ENCODE assay signal across 9 mouse cellular contexts in the genomic region with DNA sequence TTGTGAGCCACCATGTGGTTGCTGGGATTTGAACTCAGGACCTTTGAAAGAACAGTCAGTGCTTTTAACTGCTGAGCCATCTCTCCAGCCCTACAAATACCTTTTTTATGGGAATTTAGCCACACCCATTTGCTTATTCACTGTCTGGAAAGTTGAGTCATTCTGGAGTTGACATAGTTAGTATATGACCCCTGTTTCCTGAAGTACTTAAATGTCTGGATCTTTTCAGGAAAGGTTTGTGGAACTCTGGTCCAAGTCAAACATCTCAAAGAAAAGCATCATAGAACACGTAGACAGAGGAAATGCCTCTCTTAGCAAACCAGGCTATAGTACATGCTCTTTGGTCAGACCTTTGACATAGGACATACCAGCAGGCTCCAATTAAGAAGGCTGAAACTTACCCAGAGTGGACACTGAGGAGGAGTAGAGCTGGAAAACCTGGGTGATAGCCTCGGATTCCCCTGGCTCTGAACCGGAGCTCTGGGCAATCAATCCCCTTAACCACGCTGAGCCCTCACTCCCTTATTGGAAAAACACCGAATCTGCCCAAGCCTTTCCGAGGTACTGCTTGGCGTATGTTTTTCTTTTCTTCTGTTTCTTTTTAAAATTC. TPM values are rescaled to one million over a fixed set of nuclear protein-coding genes. Genes with fewer than 3 reads are reported as not detected.
DNase-seq lines count a peak whose midpoint lies in the region; ATAC-seq and TF ChIP-seq lines count a peak whose summit lies in the region.
"Had no signal": no experiment of that assay in that cellular context is flagged by ENCODE, and none has a peak within 500 bp of the region (broad histone marks: within the 10 kb centered on the region; RNA-seq: fewer than 3 reads in every experiment).

No protein-coding gene starts in this region.

- CTCF ChIA-PET in Patski (lab: Charles Lee): interaction anchor here (1.8 kb wide), 1 partner anchor 10 kb away, joined by 3 read pairs; no protein-coding TSS in a partner anchor

- in situ Hi-C loops in Patski (cut with MboI; ENCODE audit: low pct_unique_long_range_greater_than_20kb): no loop called here

- H3K4me2 ChIP-seq in heart, embryonic 11.5 days: peak overlapping the region; percentile 58
- peak overlapping the region; percentile 45 for H3K4me2 ChIP-seq in hindbrain, embryonic 13.5 days
- peak overlapping the region; percentile 32 for H3K4me2 ChIP-seq in midbrain, postnatal 0 days (ENCODE audit: low read depth, low read length, poor library complexity, severe bottlenecking)

- POLR2A ChIA-PET in Patski (lab: Charles Lee): interaction anchor here (0.6 kb wide), 1 partner anchor 119 kb away, joined by 3 read pairs; no protein-coding TSS in a partner anchor

- TF ChIP-seq CTCF in Patski (IDR thresholded peaks at IDR 0.05): no peak
- TF ChIP-seq CTCF in midbrain, postnatal 0 days (IDR thresholded peaks at IDR 0.05): no peak

- no peaks in the 10 kb centered on the region for H3K9me3 ChIP-seq in heart, embryonic 11.5 days (replicated peaks; ENCODE audit: control insufficient read depth, low read length)
- no peaks in the 10 kb centered on the region for H3K9me3 ChIP-seq in hindbrain, embryonic 13.5 days
- no peaks in the 10 kb centered on the region for H3K9me3 ChIP-seq in midbrain, postnatal 0 days (ENCODE audit: low read length)

- H3K4me1 ChIP-seq in heart, embryonic 11.5 days (ENCODE audit: control insufficient read depth, insufficient read depth, low read length): peaks cover 4% of the 10 kb centered on the region; the same call in 1 of the 2 replicates
- H3K4me1 ChIP-seq in hindbrain, embryonic 13.5 days (replicated peaks): peaks cover 15% of the 10 kb centered on the region
- H3K4me1 ChIP-seq in midbrain, postnatal 0 days (ENCODE audit: insufficient read depth, low read length): no peaks in the 10 kb centered on the region

- peaks cover 11% of the 10 kb centered on the region for H3K27me3 ChIP-seq in heart, embryonic 11.5 days (ENCODE audit: control insufficient read depth, insufficient read depth, low read length)
- no peaks in the 10 kb centered on the region for H3K27me3 ChIP-seq in Patski
- no peaks in the 10 kb centered on the region for H3K27me3 ChIP-seq in hindbrain, embryonic 13.5 days
- no peaks in the 10 kb centered on the region for H3K27me3 ChIP-seq in midbrain, postnatal 0 days (ENCODE audit: insufficient read depth, low read length)

- ATAC-seq in heart, embryonic 11.5 days (replicated peaks; ENCODE audit: insufficient number of reproducible peaks, low FRiP score, low TSS enrichment): 0 out of 2 replicates have a peak, but pooled peaks have one; percentile 19
- peak; percentile 75 for ATAC-seq in Patski
- no peak; the same call in 1 of the 2 replicates for ATAC-seq in hindbrain, embryonic 13.5 days (ENCODE audit: low FRiP score)
- ATAC-seq in midbrain, postnatal 0 days (ENCODE audit: low FRiP score): no peak

- DNase-seq in heart, postnatal 36 days: no peak
- DNase-seq in Patski (ENCODE audit: low read depth, low spot score) (no peak), MN1 (ENCODE audit: low spot score) (no peak)
- DNase-seq in midbrain, postnatal 0 days (ENCODE audit: low spot score): no peak
- no peak for DNase-seq in retina, embryonic 14.5 days (ENCODE audit: low spot score)
- no peak for DNase-seq in ovary, postnatal 10 days (ENCODE audit: low spot score)

- H3K9ac ChIP-seq in heart, embryonic 11.5 days (ENCODE audit: low read depth, low read length): 0 out of 2 replicates have a peak overlapping the region, but pooled peaks have one; percentile 22
- H3K9ac ChIP-seq in hindbrain, embryonic 13.5 days: peak overlapping the region; percentile 53
- 0 out of 2 replicates have a peak overlapping the region, but pooled peaks have one; percentile 8 for H3K9ac ChIP-seq in midbrain, postnatal 0 days (replicated peaks; ENCODE audit: low read length, poor library complexity, severe bottlenecking)

- no peak overlapping the region for H3K4me3 ChIP-seq in heart, embryonic 11.5 days (ENCODE audit: low read depth, low read length)
- peak overlapping the region; percentile 25 for H3K4me3 ChIP-seq in hindbrain, embryonic 13.5 days
- H3K4me3 ChIP-seq in midbrain, postnatal 0 days (ENCODE audit: low read depth, low read length): no peak overlapping the region

- peaks cover 2% of the 10 kb centered on the region for H3K36me3 ChIP-seq in heart, embryonic 11.5 days (ENCODE audit: control insufficient read depth, insufficient read depth, low read length)
- no peaks in the 10 kb centered on the region for H3K36me3 ChIP-seq in hindbrain, embryonic 13.5 days
- no peaks in the 10 kb centered on the region for H3K36me3 ChIP-seq in midbrain, postnatal 0 days (ENCODE audit: insufficient read depth, low read length)

- intact Hi-C loops in heart, postnatal 36 days (cut with DNase I): loop anchor here (2.0 kb wide), 1 partner anchor 34 kb away; a partner anchor contains a TSS

- WGBS in heart, embryonic 11.5 days (ENCODE audit: insufficient replicate concordance): 68% methylated on average over 7 of the region's 7 CpGs
- 23% methylated on average over 7 of the region's 7 CpGs for WGBS in hindbrain, embryonic 13.5 days
- WGBS in midbrain, postnatal 0 days: 41% methylated on average over 7 of the region's 7 CpGs

- peak overlapping the region; percentile 57 for H3K27ac ChIP-seq in heart, embryonic 11.5 days (ENCODE audit: low read depth, low read length)
- peak overlapping the region; percentile 71 for H3K27ac ChIP-seq in hindbrain, embryonic 13.5 days
- H3K27ac ChIP-seq in midbrain, postnatal 0 days (ENCODE audit: low read depth, low read length): no peak overlapping the region

RNA-seq across cellular contexts. Expression of a gene that starts 34.5 kb away (rescaled TPM):
- polyA plus RNA-seq in heart, embryonic 11.5 days (2014; fragmentation: Nextera tagmentation; extraction: Ambion mirVana): 75.9 and 87.7 TPM in 2 replicates
- 10 to 100 TPM; 40.6 to 41.4 TPM for total RNA-seq in heart, postnatal 36 days (2021)
- polyA plus RNA-seq in Patski (2021): 374 TPM
- polyA plus RNA-seq in hindbrain, embryonic 13.5 days (2015; fragmentation: Nextera tagmentation; extraction: Ambion mirVana): 20.1 and 27.2 TPM in 2 replicates
- total RNA-seq in midbrain, postnatal 0 days (2014; rRNA removed): 30.5 and 30.7 TPM in 2 replicates
- 26.7 and 30.8 TPM in 2 replicates for polyA plus RNA-seq in midbrain, postnatal 0 days (2015; fragmentation: Nextera tagmentation; extraction: Ambion mirVana)

RNA-seq across cellular contexts. Expression of a gene that starts 53.7 kb away (rescaled TPM):
- polyA plus RNA-seq in heart, embryonic 11.5 days (2014; fragmentation: Nextera tagmentation; extraction: Ambion mirVana): 2.8 and 4.0 TPM in 2 replicates
- total RNA-seq in heart, postnatal 36 days (2021): under 1 TPM; 0.92 to 1.00 TPM
- 0.49 TPM for polyA plus RNA-seq in Patski (2021)
- 64.6 and 66.3 TPM in 2 replicates for polyA plus RNA-seq in hindbrain, embryonic 13.5 days (2015; fragmentation: Nextera tagmentation; extraction: Ambion mirVana)
- total RNA-seq in midbrain, postnatal 0 days (2014; rRNA removed): 98.6 and 116 TPM in 2 replicates
- polyA plus RNA-seq in midbrain, postnatal 0 days (2015; fragmentation: Nextera tagmentation; extraction: Ambion mirVana): 91.8 and 97.9 TPM in 2 replicates
- total RNA-seq: megakaryocyte progenitor cell, adult 5-6 weeks had no signal

Comparison
In these comparisons a context has a peak if more than half of its experiments do, and no peak if none do; other contexts are left out.
1. ATAC-seq: peak in heart, embryonic 11.5 days (single experiment) and Patski (single experiment); none in hindbrain, embryonic 13.5 days (single experiment) and midbrain, postnatal 0 days (single experiment).
2. RNA of a gene that starts 53.7 kb away (polyA plus RNA-seq): 91.8 to 97.9 TPM in midbrain, postnatal 0 days and 64.6 to 66.3 TPM in hindbrain, embryonic 13.5 days; 2.8 to 4.0 TPM in heart, embryonic 11.5 days and 0.49 TPM in Patski (single experiment); every median in the first group is over 10 times any median in the second.
3. Peak in every context shown above with its lines, with median percentiles within 50 percentile points of each other: H3K4me2 ChIP-seq and H3K9ac ChIP-seq.